Mouse (Mus musculus) stomach, embryonic 14.5 days (tissue): Measurements from ENCODE around the gene Ccnl1. TPM values are rescaled to one million over a fixed set of nuclear protein-coding genes. Genes with fewer than 3 reads are reported as not detected.
A peak's percentile ranks its signal among the peaks of the same experiment; 100 is the strongest.

Experiments used
- ATAC-seq: fragments of 200-750 bp; cut with Nextera tagmentation; 2 replicates; pipeline ENCODE4 v1.8.0; 2017; ENCODE audit warnings: low read depth, moderate TSS enrichment; ENCODE audit not compliant: insufficient number of reproducible peaks, insufficient read depth, low FRiP score
- H3K27ac ChIP-seq: fragments of 300-500 bp; sonication (generic); 2 replicates; pipeline ENCODE4 v1.5.1; 2014; ENCODE audit warnings: mild to moderate bottlenecking, low read length, moderate library complexity, mixed read lengths
- H3K27me3 ChIP-seq: fragments of 300-500 bp; sonication (generic); 2 replicates; pipeline ENCODE4 v1.6.1; 2014; ENCODE audit warnings: low read length, control low read depth, mixed read lengths; ENCODE audit not compliant: control insufficient read depth, insufficient read depth
- H3K36me3 ChIP-seq: fragments of 300-500 bp; sonication (generic); 2 replicates; pipeline ENCODE4 v1.6.1; 2014; ENCODE audit warnings: mild to moderate bottlenecking, control low read depth, low read length, moderate library complexity, mixed read lengths; ENCODE audit not compliant: control insufficient read depth, insufficient read depth
- H3K4me1 ChIP-seq: fragments of 300-500 bp; sonication (generic); 2 replicates; pipeline ENCODE4 v1.6.1; 2014; ENCODE audit warnings: low read length, control low read depth, mixed read lengths; ENCODE audit not compliant: control insufficient read depth, insufficient read depth
- H3K4me2 ChIP-seq: fragments of 300-500 bp; sonication (generic); replicated peaks from 2 replicates; pipeline ENCODE4 v1.6.1; 2014; ENCODE audit warnings: low read depth, low read length, control low read depth
- H3K4me3 ChIP-seq: fragments of 300-500 bp; sonication (generic); 2 replicates; pipeline ENCODE4 v1.5.1; 2014; ENCODE audit warnings: low read depth, low read length, control low read depth
- H3K9ac ChIP-seq: fragments of 300-500 bp; sonication (generic); replicated peaks from 2 replicates; pipeline ENCODE4 v1.6.1; 2014; ENCODE audit warnings: low read depth, mild to moderate bottlenecking, control low read depth, low read length, moderate library complexity, mixed read lengths
- H3K9me3 ChIP-seq: fragments of 300-500 bp; sonication (generic); 2 replicates; pipeline ENCODE4 v1.6.1; 2016; ENCODE audit warnings: low read depth, low read length, control low read depth; ENCODE audit not compliant: control insufficient read depth
- WGBS: fragments of 180-500 bp; shearing (Covaris S2); extraction: QIAGEN DNeasy Blood & Tissue Kit; methylation state at CpG from one replicate; pipeline ENCODE4 v1.1.7; 2014; 5-methylcytosine and 5-hydroxymethylcytosine counted together
- polyA plus RNA-seq: library from polyadenylated mRNA; unstranded; fragments of >200 nt; fragmentation: Nextera tagmentation; extraction: Ambion mirVana; gene quantifications from 2 replicates; pipeline ENCODE4 v1.2.1, GENCODE M21; 2014

Ccnl1 gene
- polyA plus RNA-seq = 137 and 146 TPM in 2 replicates

DNA sequence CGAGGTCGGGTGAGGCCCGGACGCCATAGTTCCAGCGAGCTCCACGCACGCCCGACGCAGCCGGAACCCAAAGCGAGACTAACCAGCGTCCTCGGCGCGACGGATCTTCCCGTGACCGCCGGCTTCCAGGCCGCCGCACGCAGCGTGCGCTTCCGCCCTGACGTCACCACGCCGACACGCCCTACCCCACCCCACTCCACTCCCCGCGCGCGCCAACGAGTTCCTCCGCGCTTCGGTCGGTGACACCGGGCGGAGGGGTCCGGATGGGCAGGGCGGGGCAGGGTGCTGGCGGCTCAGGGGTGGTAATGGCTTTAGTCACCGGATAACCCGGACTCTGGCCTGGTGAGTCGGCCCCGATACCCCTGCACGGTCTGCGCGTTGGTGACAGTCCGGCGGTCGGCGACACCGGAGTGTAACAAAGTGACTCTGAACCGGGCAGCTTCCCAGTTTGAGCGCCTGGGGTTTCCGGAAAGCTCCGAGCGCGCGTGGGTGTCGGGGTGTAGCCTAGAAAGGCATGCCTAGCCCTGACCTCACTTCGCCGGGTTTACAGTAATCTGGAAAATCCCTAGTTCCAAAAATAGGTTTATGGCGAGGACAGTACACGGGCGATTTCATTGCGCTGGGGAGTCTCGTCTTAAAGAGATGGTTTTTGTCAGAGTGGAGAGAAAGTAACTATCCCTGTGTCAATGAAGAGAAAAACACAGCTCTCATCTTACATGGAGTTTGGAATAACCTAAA, at the start of gene Ccnl1:
Gene Ccnl1, minus strand, starts transcription at position 148 of the 738 bp plus-strand sequence.
- Histone ChIP-seq H3K36me3 (peaks cover 25% of the 10 kb centered on the region), H3K4me2 (peak within 1 kb of the TSS; percentile 92), H3K27ac (peak within 1 kb of the TSS; percentile 100), H3K27me3 (no peaks in the 10 kb centered on the region), H3K4me1 (peaks cover 20% of the 10 kb centered on the region), H3K9me3 (no peaks in the 10 kb centered on the region), H3K4me3 (peak within 1 kb of the TSS; percentile 92), H3K9ac (peak within 1 kb of the TSS; percentile 100)
- ATAC-seq = peak; percentile 96
- under 1% methylated on average over 65 of the region's 70 CpGs for WGBS

DNA sequence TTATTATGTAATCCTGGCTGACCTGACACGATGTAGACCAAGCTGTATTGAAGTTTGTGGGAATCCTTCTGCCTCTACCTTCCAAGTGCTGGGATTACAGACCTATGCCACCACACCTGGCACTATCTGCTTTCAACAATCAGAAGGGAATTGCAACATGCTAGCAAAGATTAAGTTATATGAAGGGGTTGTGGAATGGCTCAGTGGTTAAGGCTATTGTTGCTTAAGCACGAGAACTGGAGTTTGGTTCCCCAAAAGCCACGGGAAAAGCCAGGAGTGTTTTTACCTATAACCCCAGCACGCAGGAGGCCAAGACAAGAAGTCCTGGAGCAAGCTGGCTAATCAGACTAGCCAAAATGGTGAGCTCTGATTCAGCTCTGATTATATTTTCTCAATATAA, 46.9 kb upstream of the Ccnl1 start:
- Histone ChIP-seq H3K4me1 (no peaks in the 10 kb centered on the region), H3K4me2 (no peak overlapping the region), H3K27me3 (no peaks in the 10 kb centered on the region), H3K27ac (no peak overlapping the region), H3K36me3 (no peaks in the 10 kb centered on the region), H3K9me3 (no peaks in the 10 kb centered on the region), H3K4me3 (no peak overlapping the region), H3K9ac (no peak overlapping the region)
- no peak for ATAC-seq
- WGBS = 79% methylated on average over 4 of the region's 4 CpGs

DNA sequence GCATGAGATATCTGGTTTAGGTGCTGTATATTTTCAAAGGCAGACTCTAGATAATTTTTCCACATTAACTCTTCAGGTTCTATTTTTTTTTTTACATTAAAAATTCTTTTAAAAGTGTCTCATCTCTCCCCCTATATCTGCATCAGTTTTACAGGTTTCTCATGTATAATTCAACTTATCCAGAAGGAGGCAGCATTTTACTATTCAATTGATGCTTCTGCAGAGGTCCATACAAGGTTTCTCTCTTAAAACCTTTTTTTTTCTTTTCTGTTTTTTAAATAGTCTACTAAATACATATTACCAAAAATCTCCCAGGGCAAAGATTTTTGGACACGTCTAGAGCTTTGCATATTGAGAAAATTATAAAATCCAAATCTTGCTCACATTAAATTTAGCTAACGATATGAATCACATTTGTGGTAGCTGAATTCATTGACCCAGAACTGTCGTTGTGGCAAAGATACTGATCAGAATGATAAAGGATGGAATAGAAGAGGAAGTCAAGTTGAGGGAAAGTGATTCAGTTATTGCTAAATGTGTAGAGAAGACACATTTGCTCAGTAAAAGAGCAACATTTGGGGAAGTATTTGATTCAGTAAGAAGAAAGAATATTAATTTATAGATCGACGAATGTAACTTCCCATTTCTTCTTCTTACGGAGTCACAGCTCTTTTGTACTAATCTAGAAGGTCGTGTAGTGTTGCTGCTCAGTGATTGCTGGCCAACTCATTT, 46.3 kb upstream of the Ccnl1 start:
- 72% methylated on average over 7 of the region's 7 CpGs for whole genome bisulfite sequencing
- no peak overlapping the region for H3K9ac ChIP-seq
- H3K4me3 ChIP-seq = no peak overlapping the region
- H3K4me1 ChIP-seq = no peaks in the 10 kb centered on the region
- no peaks in the 10 kb centered on the region for H3K9me3 ChIP-seq
- no peak overlapping the region for H3K27ac ChIP-seq
- no peaks in the 10 kb centered on the region for H3K27me3 ChIP-seq
- ATAC-seq = no peak
- no peak overlapping the region for H3K4me2 ChIP-seq
- H3K36me3 ChIP-seq = no peaks in the 10 kb centered on the region

DNA sequence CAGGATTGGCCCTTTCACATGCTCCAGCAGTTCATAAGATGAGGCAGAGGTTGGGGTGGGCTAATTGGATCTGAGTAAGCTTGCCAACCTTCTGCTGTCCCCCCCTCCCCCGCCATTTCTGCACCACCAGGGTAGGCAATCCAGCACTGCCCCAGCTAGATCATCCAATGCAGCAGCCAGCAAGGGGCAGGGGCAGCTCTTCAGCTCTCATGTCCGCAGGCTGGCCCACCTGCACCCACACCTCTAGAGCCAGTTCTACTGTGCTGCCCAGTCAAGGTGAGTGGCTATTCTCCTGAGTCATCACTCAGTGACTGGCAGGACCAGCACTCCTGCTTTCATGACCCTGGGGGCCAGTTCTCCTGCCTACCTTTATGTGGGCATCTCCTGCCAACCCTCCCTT, 42.4 kb upstream of the Ccnl1 start:
- no peak for ATAC-seq
- H3K4me3 ChIP-seq = no peak overlapping the region
- H3K9ac ChIP-seq = no peak overlapping the region
- H3K36me3 ChIP-seq = no peaks in the 10 kb centered on the region
- H3K4me2 ChIP-seq = no peak overlapping the region
- no peaks in the 10 kb centered on the region for H3K4me1 ChIP-seq
- H3K27ac ChIP-seq = no peak overlapping the region
- no peaks in the 10 kb centered on the region for H3K27me3 ChIP-seq
- WGBS = 83% methylated on average over 2 of the region's 2 CpGs
- no peaks in the 10 kb centered on the region for H3K9me3 ChIP-seq

DNA sequence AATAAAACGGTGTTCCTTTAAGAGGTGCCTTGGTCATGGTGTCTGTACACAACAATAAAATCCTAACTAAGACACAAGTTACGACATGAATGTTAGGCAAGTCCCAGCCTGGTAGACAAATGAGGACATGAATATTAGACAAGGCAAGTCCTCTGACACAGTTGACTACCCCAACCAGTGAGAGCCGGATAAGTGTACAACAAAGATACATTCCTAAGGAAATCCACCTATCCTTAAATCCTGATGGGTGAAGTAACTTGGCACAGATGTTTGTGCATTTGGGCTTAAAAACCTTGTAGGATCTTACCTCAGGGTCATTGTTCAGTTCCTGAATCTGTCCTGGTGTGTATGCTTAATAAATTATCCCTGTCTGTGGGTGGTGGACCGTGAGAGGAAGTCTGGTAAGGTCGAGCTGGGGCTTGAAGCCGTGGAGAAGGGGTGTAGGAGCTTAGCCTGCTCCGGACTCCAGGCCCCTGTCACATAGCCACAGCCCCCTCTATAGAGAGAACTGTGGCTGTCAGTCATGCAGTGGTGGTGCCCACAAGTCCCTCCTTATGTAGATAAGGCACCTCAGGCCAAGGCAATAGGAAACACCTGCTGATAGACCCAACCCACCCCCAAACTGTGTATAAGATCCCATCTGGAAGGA, 39.4 kb upstream of the Ccnl1 start:
- Histone ChIP-seq H3K27me3 (no peaks in the 10 kb centered on the region), H3K9me3 (no peaks in the 10 kb centered on the region), H3K4me1 (no peaks in the 10 kb centered on the region), H3K27ac (no peak overlapping the region), H3K4me2 (no peak overlapping the region), H3K36me3 (no peaks in the 10 kb centered on the region), H3K4me3 (no peak overlapping the region), H3K9ac (no peak overlapping the region)
- 58% methylated on average over 7 of the region's 7 CpGs for WGBS
- ATAC-seq = no peak

DNA sequence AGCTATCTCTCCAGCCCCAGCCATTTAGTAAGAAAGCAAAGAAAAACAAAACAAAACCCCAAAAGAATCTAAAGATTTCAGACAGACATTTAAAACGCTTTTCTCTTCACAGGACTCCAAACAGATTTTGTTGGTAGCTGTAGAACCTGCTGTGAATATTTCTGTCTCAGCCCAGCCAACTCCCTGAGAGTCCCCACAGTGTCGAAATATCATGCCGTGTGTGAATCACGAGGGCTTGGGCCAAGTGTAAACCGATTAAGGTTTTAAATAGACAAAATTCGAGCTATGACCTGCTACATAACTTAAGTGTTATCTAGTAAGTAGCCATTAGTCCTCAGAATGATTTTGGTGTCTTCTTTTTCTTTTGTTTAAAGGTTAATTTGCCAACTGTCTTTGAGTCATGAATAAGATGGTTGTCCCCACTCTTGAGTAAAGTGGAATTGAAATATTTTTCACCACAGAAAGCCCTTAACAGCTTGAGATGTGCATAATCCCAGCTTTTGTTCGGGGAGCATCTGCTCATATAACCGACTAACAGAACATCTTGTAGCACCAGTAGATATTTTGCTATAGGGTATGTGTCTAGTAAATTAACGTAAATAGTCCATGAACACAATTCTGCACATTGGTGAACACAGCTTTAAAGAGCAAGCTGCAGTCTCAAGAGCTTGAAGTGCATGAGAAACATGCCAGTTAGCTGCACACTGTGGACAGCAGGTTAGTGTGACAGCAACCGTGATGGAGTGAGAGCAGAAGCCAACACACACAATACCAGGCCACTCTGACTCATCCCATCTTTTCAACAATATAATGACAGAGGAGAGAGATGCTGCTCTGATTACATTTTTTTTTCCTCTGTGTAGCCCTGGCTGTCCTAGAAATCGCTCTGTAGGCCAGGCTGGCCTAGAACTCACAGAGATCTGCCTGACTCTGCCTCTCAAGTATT, 34.6 kb upstream of the Ccnl1 start:
- ATAC-seq = no peak
- no peaks in the 10 kb centered on the region for H3K9me3 ChIP-seq
- H3K4me2 ChIP-seq = no peak overlapping the region
- no peak overlapping the region for H3K27ac ChIP-seq
- H3K4me3 ChIP-seq = no peak overlapping the region
- H3K27me3 ChIP-seq = no peaks in the 10 kb centered on the region
- no peak overlapping the region for H3K9ac ChIP-seq
- H3K36me3 ChIP-seq = no peaks in the 10 kb centered on the region
- WGBS = 72% methylated on average over 11 of the region's 11 CpGs
- no peaks in the 10 kb centered on the region for H3K4me1 ChIP-seq

DNA sequence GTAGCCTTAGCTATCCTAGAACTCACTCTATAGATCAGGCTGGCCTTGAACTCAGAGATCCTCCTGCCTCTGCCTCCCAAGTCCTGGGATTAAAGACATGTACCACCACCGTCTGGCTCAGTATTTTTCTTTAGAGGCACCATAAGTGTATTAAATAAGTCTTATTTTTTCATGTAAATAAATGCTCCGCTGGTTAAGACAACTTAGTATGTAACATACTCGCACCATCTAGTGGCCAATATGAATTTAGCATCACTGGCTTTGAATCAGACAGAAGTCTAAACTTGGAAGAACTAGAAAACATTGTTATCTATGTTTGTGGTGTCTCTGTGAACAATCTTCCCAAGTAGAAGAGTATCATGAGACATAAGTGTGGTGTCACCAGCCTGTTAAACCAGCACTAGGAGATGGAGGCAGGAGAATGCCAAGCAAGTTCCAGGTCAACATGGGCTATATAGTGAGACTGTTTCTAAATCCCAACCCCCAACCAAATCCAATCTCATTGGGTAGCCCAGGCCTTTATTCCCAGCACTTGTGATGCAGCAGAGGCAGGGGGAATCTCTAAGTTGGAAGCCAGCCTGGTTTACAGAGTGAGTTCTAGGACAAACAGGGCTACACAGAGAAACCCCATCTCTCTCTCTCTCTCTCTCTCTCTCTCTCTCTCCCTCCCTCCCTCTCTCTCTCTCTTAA, 33.1 kb upstream of the Ccnl1 start:
- Histone ChIP-seq H3K4me2 (no peak overlapping the region), H3K9me3 (no peaks in the 10 kb centered on the region), H3K27ac (no peak overlapping the region), H3K9ac (no peak overlapping the region), H3K4me1 (no peaks in the 10 kb centered on the region), H3K4me3 (no peak overlapping the region), H3K36me3 (no peaks in the 10 kb centered on the region), H3K27me3 (no peaks in the 10 kb centered on the region)
- WGBS = 11% methylated on average over 3 of the region's 3 CpGs
- ATAC-seq = no peak
